Mouse (Mus musculus): ENCODE data around the gene Scamp2. TPM values are rescaled to one million over a fixed set of nuclear protein-coding genes. Genes with fewer than 3 reads are reported as not detected.

Gene Scamp2
- polyA plus RNA-seq, 1 experiment from 2014 or later: 86.4 TPM

DNA sequence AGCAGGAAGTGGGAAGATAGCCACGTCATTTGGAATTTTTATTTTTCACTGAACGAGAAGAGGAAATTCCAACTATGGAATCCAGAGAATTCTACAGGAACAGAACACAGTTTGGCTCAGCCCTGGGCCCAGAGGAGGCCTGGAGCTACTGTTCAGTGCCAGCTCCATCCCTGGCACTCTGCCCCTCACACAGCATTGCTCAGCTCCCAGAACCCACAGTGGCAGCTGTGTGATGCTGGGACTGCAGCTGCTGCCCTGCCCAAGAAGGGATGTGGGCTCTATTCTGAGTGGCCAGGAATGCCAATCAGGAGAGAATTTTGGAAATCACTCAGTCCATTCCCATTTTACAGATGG lies 40.6 kb downstream of the Scamp2 start:
- Histone ChIP-seq H3K4me3 (no peak overlapping the region), H3K4me1 (peaks cover 22% of the 10 kb centered on the region), H3K36me3 (peaks cover 3% of the 10 kb centered on the region), H3K9me3 (no peaks in the 10 kb centered on the region), H3K9ac (no peak overlapping the region), H3K27me3 (peaks cover 14% of the 10 kb centered on the region), H3K4me2 (no peak overlapping the region), H3K27ac (no peak overlapping the region)
- WGBS: 21% methylated on average over 2 of the region's 2 CpGs
- no peak for ATAC-seq (ENCODE audit: insufficient number of reproducible peaks, low FRiP score, low TSS enrichment, low read depth)

- no peak for ATAC-seq (ENCODE audit: insufficient number of reproducible peaks, low FRiP score, low TSS enrichment, low read depth)
- Histone ChIP-seq H3K27me3 (peaks cover 22% of the 10 kb centered on the region), H3K4me2 (no peak overlapping the region), H3K4me3 (no peak overlapping the region), H3K4me1 (peaks cover 22% of the 10 kb centered on the region), H3K9ac (no peak overlapping the region), H3K27ac (no peak overlapping the region), H3K9me3 (no peaks in the 10 kb centered on the region), H3K36me3 (no peaks in the 10 kb centered on the region)
- 52% methylated on average over 8 of the region's 8 CpGs for WGBS
Measured at GRCm38 (mm10) chr9:57602098-57602497, 41.4 kb downstream of the Scamp2 start.

DNA sequence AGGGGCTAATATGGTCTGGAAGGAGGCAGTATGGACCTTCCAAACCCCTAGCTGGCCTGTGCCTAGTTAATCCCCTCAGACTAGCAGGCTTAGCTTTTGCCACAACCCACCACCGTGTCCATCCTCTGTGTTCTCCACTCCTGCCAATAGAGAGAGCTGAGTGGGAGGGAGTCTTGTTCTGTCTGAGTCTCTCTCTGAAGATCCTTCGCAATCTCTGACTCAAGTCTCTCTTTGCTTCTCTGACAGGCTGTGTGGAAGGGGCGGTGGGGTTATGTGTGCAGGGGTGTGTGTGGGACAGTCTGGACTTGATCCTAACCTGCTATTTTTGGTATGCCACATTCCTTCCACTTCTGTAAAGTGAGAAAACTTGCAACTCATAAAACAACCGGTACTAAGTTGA lies 44.1 kb downstream of the Scamp2 start:
- no peaks in the 10 kb centered on the region for H3K9me3 ChIP-seq
- WGBS: 73% methylated on average over 4 of the region's 4 CpGs

GRCm38 (mm10) chr9:57605503-57605902 lies 44.8 kb downstream of the Scamp2 start:
- no peaks in the 10 kb centered on the region for H3K9me3 ChIP-seq
- no peak overlapping the region for H3K27ac ChIP-seq
- 21% methylated on average over 9 of the region's 9 CpGs for WGBS
- peaks cover 16% of the 10 kb centered on the region for H3K4me1 ChIP-seq
- no peak overlapping the region for H3K4me3 ChIP-seq
- no peak overlapping the region for H3K9ac ChIP-seq
- H3K27me3 ChIP-seq: peaks cover 22% of the 10 kb centered on the region
- ATAC-seq (ENCODE audit: insufficient number of reproducible peaks, low FRiP score, low TSS enrichment, low read depth): no peak
- no peak overlapping the region for H3K4me2 ChIP-seq
- H3K36me3 ChIP-seq: no peaks in the 10 kb centered on the region

More for the DNA sequence above, 44.1 kb downstream of the Scamp2 start:
- Histone ChIP-seq H3K4me3 (no peak overlapping the region), H3K4me2 (no peak overlapping the region), H3K4me1 (peaks cover 16% of the 10 kb centered on the region), H3K27me3 (peaks cover 22% of the 10 kb centered on the region), H3K27ac (no peak overlapping the region), H3K9ac (no peak overlapping the region), H3K36me3 (no peaks in the 10 kb centered on the region)
- no peak for ATAC-seq (ENCODE audit: insufficient number of reproducible peaks, low FRiP score, low TSS enrichment, low read depth)

DNA sequence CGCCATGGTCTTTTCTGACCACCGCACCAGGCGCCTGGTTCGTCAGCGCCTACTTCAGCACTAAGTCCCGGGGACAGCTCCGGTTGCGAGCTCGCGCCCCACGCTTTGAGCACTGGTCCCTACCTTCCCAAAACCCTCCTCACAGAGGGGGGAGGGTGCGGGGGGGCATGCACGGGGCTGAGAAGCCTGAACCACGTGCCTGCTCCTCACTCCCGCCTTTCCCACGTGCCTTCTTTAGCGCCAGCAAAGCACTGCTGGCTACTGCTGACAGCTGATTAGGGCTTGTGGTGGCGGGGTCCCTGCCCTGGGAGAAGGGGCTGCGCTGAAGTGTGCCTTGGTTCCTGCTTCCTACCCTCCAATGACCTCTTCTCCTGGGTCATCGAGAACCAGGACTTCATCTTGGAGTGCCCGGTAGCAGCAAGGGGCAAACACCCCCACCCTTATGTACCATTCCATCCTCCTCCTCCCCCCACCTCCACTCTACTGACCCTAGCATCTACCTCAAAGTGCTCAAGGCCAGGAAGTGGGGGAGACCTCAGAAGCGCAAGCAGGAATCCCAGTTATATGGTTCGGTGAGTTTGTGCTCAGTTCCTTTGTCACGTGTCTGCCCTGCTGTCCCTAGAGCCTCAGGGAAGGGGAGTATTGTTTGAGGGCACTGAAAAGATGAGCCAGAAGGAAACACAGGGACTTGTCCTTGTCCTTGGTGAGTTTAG lies 45.6 kb downstream of the Scamp2 start, which contains the start of gene Cplx3:
Cplx3 (minus strand) TSS at position 143 of the 713 bp plus-strand sequence.
- peaks cover 8% of the 10 kb centered on the region for H3K4me1 ChIP-seq
- peaks cover 22% of the 10 kb centered on the region for H3K27me3 ChIP-seq
- H3K9ac ChIP-seq: no peak within 1 kb of the TSS
- no peak within 1 kb of the TSS for H3K27ac ChIP-seq
- no peak within 1 kb of the TSS for H3K4me3 ChIP-seq
- ATAC-seq (ENCODE audit: insufficient number of reproducible peaks, low FRiP score, low TSS enrichment, low read depth): no peak
- 7% methylated on average over 24 of the region's 24 CpGs for WGBS
- H3K9me3 ChIP-seq: no peaks in the 10 kb centered on the region
- H3K4me2 ChIP-seq: no peak within 1 kb of the TSS
- H3K36me3 ChIP-seq: no peaks in the 10 kb centered on the region

- 49% methylated on average over 3 of the region's 3 CpGs for WGBS
- peaks cover 5% of the 10 kb centered on the region for H3K4me1 ChIP-seq
- H3K4me2 ChIP-seq: no peak overlapping the region
- H3K9ac ChIP-seq: no peak overlapping the region
- H3K27me3 ChIP-seq: peaks cover 20% of the 10 kb centered on the region
- no peak overlapping the region for H3K27ac ChIP-seq
- H3K36me3 ChIP-seq: no peaks in the 10 kb centered on the region
- ATAC-seq (ENCODE audit: insufficient number of reproducible peaks, low FRiP score, low TSS enrichment, low read depth): no peak
- no peak overlapping the region for H3K4me3 ChIP-seq
- H3K9me3 ChIP-seq: no peaks in the 10 kb centered on the region
Measured at GRCm38 (mm10) chr9:57609803-57610202, 49.1 kb downstream of the Scamp2 start.

DNA sequence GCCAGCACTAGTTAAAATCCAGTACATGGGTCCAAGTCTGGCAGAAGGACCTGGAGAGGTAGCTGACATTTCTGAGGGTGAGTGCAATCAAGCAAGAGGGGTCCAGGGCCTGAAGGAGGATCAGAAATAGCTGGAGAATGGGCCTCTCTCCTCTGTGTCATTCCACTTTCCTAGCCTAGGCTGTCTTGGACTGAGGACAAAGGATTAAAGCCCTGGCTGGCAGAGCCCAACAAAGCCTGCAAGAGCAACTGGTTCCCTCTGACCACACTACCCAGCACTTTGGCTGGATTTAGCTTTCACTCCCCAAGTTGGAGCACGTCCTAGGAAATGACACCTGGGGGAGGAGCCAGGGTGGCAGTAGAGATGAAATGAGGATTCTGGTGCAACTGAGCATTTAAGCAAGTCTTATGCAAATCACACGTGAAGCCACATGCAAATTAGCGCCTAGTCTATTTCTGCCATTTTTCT lies 49.6 kb downstream of the Scamp2 start:
- Histone ChIP-seq H3K4me2 (no peak overlapping the region), H3K4me1 (peaks cover 5% of the 10 kb centered on the region), H3K4me3 (no peak overlapping the region), H3K9ac (no peak overlapping the region), H3K27ac (no peak overlapping the region), H3K9me3 (no peaks in the 10 kb centered on the region), H3K36me3 (no peaks in the 10 kb centered on the region), H3K27me3 (peaks cover 17% of the 10 kb centered on the region)
- WGBS: 48% methylated on average over 3 of the region's 3 CpGs
- no peak for ATAC-seq (ENCODE audit: insufficient number of reproducible peaks, low FRiP score, low TSS enrichment, low read depth)

DNA sequence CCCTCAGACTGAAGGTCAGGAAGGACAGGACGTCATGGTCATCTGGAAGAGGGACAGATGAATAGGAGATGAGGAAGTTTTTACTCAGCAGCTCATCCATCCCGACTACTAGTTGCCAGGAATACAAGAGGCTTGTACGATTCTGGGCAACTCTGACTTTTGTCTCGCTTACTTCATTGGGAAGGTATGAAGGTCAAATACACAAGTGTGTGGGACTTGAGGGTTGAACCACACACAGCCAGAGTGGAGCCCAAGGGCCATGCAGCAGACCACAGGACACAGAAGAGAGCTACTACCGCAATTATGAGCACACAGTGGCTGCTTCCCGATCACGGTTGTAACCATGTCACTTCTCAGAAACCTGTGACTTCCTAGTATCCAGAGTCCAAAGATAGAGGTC lies 51.8 kb downstream of the Scamp2 start:
- no peak overlapping the region for H3K9ac ChIP-seq
- H3K4me3 ChIP-seq: no peak overlapping the region
- no peaks in the 10 kb centered on the region for H3K36me3 ChIP-seq
- no peak for ATAC-seq (ENCODE audit: insufficient number of reproducible peaks, low FRiP score, low TSS enrichment, low read depth)
- H3K4me2 ChIP-seq: no peak overlapping the region
- 75% methylated on average over 7 of the region's 7 CpGs for WGBS
- H3K27ac ChIP-seq: no peak overlapping the region
- H3K9me3 ChIP-seq: no peaks in the 10 kb centered on the region
- no peaks in the 10 kb centered on the region; the same call in 1 of the 2 replicates for H3K4me1 ChIP-seq
- H3K27me3 ChIP-seq: no peaks in the 10 kb centered on the region; the same call in 1 of the 2 replicates

GRCm38 (mm10) chr9:57613975-57614374 lies 53.2 kb downstream of the Scamp2 start:
- Histone ChIP-seq H3K4me1 (no peaks in the 10 kb centered on the region; the same call in 1 of the 2 replicates), H3K4me2 (no peak overlapping the region), H3K4me3 (no peak overlapping the region), H3K36me3 (no peaks in the 10 kb centered on the region), H3K9ac (no peak overlapping the region), H3K9me3 (no peaks in the 10 kb centered on the region), H3K27me3 (no peaks in the 10 kb centered on the region), H3K27ac (no peak overlapping the region)
- no peak for ATAC-seq (ENCODE audit: insufficient number of reproducible peaks, low FRiP score, low TSS enrichment, low read depth)
- WGBS: 81% methylated on average over 7 of the region's 7 CpGs

DNA sequence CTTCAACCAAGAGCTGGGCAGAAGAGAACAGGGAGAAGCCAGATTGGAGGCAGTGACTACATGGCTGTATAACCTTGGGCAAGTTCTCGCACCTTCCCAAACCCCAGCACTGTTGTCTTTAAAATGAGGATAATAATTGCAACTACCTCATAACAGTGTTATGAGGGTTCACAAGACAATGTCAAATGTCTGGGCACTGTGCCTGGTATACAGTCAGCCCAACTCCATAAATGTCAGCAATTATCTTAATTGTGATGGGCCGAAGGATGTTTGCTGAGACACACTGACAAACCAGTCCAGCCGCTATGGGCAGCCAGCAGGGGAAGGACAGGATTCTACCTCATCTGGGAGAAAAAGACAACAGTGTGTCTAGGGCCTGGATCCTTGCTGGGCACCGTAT lies 54.0 kb downstream of the Scamp2 start:
- Histone ChIP-seq H3K4me3 (no peak overlapping the region), H3K27ac (no peak overlapping the region), H3K4me2 (no peak overlapping the region), H3K9me3 (no peaks in the 10 kb centered on the region), H3K27me3 (no peaks in the 10 kb centered on the region), H3K36me3 (no peaks in the 10 kb centered on the region), H3K4me1 (no peaks in the 10 kb centered on the region; the same call in 1 of the 2 replicates), H3K9ac (no peak overlapping the region)
- no peak for ATAC-seq (ENCODE audit: insufficient number of reproducible peaks, low FRiP score, low TSS enrichment, low read depth)
- WGBS: 74% methylated on average over 4 of the region's 4 CpGs

- Histone ChIP-seq H3K9me3 (no peaks in the 10 kb centered on the region), H3K4me3 (no peak overlapping the region), H3K4me1 (no peaks in the 10 kb centered on the region), H3K27me3 (no peaks in the 10 kb centered on the region), H3K27ac (no peak overlapping the region), H3K9ac (no peak overlapping the region), H3K4me2 (no peak overlapping the region), H3K36me3 (no peaks in the 10 kb centered on the region)
- no peak for ATAC-seq (ENCODE audit: insufficient number of reproducible peaks, low FRiP score, low TSS enrichment, low read depth)
- WGBS: 69% methylated on average over 8 of the region's 8 CpGs
Measured at GRCm38 (mm10) chr9:57617556-57618169, 56.9 kb downstream of the Scamp2 start.

- no peaks in the 10 kb centered on the region for H3K9me3 ChIP-seq
- no peak overlapping the region for H3K4me2 ChIP-seq
- H3K27me3 ChIP-seq: no peaks in the 10 kb centered on the region
- ATAC-seq (ENCODE audit: insufficient number of reproducible peaks, low FRiP score, low TSS enrichment, low read depth): no peak
- WGBS: 68% methylated on average over 8 of the region's 8 CpGs
- H3K9ac ChIP-seq: no peak overlapping the region
- no peak overlapping the region for H3K4me3 ChIP-seq
- no peak overlapping the region for H3K27ac ChIP-seq
- no peaks in the 10 kb centered on the region for H3K36me3 ChIP-seq
- 0 out of 2 replicates have a peak, but pooled peaks cover 2% of the 10 kb centered on the region for H3K4me1 ChIP-seq
Measured at GRCm38 (mm10) chr9:57618854-57619253, 58.1 kb downstream of the Scamp2 start.
